Mouse (Mus musculus) olfactory bulb, adult 2 months (tissue): Measurements from ENCODE around the gene Cisd1.

Experiments used
- CTCF ChIP-seq: fragments of 200-500 bp; IDR thresholded peaks from 2 replicates; pipeline ENCODE4 v1.5.1; 2012; ENCODE audit warnings: low read depth, mild to moderate bottlenecking, low read length, moderate library complexity; ENCODE audit not compliant: insufficient read depth
- POLR2A ChIP-seq: fragments of 200-500 bp; IDR thresholded peaks from 2 replicates; pipeline ENCODE4 v1.6.1; 2012; ENCODE audit warnings: mild to moderate bottlenecking, low read depth, low read length, moderate library complexity; ENCODE audit not compliant: insufficient read depth

DNA sequence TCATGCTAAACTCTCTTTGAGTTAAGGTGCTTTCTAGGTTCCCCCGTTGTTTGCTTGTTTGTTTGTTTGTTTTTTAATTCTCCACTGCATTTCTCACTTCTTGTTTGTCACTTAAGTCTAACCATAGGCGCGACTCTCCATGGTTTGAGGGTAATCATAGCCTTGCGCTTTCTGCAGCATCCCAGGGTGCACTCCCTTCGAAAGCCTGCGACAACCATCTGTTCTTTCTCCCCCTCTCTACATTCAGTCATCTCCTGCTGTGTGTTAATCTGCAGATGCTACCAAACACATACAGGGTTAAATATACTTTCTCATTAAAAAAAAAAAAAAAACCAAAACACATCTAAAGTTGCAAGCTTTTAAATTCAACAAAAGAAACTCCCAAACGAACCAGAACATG is 28.3 kb downstream of the Cisd1 start:
- TF ChIP-seq CTCF (no peak), POLR2A (no peak)
